Mouse (Mus musculus): ENCODE measurements around the gene Sdhaf1.
A peak's percentile ranks its signal among the peaks of the same experiment; 100 is the strongest.

Gene Sdhaf1

GRCm38 (mm10) chr7:30325364-30325763, 1.7 kb upstream of the Sdhaf1 start:
- DNase-seq (ENCODE audit: low read depth), result peak; percentile 86

DNA sequence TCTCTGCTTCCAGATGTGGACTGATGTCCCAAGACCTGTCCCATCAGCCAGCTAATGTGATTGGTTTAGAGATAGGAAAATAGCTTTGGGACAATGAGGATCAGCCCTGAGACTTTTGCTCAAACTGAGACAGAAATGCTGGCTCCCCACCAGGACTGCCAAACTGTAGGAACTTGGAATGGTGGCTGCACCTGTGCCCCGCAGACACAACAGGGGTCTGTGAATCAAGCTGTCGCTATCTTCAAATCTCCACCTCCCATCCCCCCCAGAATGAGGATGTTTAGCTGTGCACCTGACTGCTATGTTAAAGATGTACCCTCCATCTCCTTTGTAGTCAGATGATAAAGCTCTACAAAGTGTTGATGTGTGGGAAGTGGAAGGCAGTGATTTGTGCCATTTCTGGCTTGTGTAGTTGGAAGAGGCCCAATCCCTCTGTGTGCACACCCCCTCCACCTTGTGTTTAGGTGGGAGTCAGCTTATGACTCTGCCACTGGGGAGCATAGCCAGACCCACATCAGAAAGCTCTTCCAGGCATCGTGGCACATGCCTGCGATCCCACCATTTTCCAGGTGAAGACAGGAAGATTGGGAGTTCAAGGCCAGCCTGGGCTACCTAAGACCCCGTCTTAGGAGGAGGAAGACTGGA, 727 bp upstream of the Sdhaf1 start:
- no peak for DNase-seq (ENCODE audit: low read depth)

DNA sequence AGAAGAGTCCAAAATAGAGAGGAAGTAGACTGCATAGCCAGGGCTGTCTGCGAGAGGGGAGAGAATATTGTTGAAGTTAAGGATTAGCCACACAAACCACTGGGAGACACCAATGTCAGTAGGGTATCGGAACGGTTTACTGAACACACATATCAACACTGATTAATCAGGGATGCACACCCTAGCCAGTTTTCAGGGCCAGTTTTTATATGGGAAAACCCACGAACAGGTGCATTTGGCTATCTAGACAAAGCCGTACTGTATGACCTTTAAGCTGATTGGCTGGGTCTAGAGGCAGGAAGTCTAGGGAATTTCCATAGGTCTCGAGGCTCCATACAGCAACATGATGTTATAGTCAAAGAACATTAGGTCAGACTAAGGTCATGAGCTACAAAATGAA, 830 bp downstream of the Sdhaf1 start:
- peak; percentile 78 for DNase-seq (ENCODE audit: low read depth)

GRCm38 (mm10) chr7:30322285-30322667, 1.4 kb downstream of the Sdhaf1 start:
- DNase-seq (ENCODE audit: low read depth), result peak; percentile 98

GRCm38 (mm10) chr7:30321539-30322284, 2.0 kb downstream of the Sdhaf1 start, which contains the start of gene E130208F15Rik:
TSS of gene E130208F15Rik (plus strand) at chr7:30321740.
- peak; percentile 93 for DNase-seq (ENCODE audit: low read depth)

DNA sequence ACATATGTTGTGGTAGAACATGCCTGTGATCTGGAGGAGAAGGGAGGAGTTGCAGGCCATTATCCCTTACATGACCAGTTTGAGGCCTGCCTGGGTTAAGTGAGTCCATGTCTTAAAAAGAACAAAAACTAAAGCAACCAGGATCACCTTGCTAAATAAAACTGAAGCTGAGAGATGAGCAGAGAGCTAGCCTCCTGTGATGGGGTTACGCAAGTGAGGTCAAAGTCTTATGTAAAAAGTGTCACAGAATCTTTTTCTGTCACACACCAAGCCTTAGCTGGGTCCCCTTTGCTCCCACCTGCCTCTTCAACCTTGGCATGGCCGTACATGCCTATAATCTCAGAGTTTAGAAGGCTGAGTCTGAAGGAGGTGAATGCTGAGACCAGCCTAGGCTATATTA, 2.7 kb downstream of the Sdhaf1 start:
- no peak for DNase-seq (ENCODE audit: low read depth)

DNA sequence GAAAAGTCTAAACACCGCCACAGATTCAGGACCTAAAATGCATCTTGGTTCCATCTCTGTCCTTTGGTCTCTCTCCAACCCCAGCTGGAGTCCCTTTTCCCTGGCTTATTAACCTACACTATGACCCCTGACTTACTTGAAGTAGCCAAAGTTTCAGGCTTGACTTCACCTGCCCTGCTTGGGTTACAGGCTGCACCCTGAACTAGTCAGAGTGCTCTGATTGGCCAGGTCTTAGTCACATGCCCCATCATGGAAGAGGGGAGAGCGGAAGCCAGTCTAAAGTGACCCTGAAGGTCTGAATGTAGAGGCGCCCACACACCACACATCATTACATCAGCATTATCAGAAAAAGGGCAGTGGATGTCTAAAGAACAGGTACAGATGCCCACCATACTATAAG, 5.6 kb downstream of the Sdhaf1 start:
- DNase-seq (ENCODE audit: low read depth), result no peak

DNA sequence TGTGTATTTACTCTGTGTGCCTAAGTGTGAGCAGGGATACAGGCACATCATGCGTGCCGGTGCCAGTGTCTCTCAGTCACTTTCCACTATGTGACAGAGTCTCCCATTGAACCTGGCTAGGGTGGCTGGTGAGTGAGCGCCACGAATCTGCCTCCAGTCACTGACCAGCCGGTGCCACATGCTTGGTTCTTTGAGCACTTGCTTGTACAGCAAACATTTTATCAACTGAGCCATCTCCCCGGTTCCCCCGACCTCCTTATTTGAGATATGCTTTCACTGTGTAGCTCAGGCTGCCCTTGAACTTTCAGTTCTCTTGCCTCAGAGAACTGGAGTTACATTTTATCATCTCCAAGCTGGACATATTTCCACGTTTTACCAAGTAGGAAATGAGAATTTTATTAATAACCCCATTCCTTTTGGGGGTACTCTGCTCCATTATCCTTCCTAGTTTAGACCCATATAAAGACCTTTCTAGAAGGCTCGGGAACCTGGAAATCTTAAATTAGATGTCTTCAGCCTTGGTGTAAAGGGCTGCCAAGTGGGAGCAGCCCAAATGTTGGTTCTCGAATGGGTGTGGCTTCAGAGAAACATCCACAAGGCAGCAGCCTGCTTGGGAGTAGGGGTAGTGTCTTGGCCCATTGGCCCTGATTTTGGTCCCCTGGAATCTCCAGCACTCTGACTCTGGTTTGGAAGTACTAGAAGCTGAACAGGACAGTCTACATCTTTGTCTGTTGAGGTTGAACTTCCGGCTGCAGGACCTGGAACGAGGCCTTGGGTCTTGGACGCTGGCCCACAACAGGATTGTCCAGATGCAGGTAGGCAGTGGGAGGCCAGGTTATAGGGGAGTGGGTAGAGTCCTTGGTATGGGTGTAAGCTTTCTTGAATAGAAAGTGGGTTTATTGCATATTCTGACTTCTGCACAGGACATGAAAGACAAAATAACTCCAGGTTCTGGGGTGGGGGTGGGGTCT, 7.9 kb downstream of the Sdhaf1 start:
- no peak for DNase-seq (ENCODE audit: low read depth)

DNA sequence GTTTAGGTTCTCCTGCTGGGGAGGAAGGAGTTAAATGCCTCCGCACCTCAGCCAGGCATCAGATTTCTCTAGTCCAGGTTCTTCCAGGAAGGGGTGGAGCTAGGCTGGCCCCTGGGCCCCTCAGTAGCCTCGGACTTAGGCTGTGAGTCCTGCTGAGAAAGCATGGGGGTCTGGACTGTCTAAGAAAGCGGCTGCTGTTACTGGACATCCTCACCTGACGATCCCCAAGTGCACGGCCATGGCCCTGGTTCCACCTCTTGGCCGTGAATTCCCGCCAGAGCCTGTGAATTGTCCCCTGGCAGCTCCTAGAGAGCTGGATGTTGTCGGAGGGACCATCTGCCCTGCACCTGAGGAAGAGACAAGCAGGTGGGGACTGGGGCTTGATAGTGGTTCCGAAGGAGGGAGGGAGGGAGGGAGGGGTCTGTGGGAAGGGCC, 9.0 kb downstream of the Sdhaf1 start, which contains the start of gene Syne4:
Gene Syne4, plus strand, starts transcription at position 87 of the 435 bp plus-strand sequence.
- no peak for DNase-seq (ENCODE audit: low read depth)

DNA sequence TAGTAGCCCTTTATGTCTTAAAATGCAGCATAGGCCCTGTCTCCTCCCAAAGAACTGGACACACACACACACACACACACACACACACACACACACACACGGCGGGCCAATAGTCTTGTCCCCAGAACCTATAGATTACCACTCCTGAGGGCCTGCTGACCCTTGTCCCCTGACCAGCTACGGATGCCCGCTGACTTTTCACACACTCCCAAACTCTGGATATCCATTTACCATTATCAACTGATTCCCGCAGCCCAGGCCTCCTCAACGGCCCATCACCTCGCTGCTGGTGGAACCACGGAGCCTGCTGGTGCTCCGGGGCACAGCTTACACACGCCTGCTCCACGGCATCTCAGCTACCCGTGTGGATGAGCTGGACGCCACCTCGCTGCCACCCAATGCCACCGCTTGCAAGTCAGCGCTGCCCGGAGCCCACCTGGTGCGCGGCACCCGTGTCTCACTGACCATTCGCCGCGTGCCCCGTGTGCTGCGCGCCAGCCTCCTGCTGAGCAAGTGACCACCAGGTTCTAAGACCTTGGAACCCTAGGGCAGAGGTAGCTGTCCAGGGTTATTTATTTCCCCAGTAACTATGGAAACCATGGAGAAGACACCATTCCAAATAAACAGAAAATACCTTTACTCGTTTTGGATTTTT, 9.9 kb downstream of the Sdhaf1 start:
- DNase-seq (ENCODE audit: low read depth), result no peak

GRCm38 (mm10) chr7:30310136-30310535, 13.6 kb downstream of the Sdhaf1 start:
- DNase-seq (ENCODE audit: low read depth), result no peak

DNA sequence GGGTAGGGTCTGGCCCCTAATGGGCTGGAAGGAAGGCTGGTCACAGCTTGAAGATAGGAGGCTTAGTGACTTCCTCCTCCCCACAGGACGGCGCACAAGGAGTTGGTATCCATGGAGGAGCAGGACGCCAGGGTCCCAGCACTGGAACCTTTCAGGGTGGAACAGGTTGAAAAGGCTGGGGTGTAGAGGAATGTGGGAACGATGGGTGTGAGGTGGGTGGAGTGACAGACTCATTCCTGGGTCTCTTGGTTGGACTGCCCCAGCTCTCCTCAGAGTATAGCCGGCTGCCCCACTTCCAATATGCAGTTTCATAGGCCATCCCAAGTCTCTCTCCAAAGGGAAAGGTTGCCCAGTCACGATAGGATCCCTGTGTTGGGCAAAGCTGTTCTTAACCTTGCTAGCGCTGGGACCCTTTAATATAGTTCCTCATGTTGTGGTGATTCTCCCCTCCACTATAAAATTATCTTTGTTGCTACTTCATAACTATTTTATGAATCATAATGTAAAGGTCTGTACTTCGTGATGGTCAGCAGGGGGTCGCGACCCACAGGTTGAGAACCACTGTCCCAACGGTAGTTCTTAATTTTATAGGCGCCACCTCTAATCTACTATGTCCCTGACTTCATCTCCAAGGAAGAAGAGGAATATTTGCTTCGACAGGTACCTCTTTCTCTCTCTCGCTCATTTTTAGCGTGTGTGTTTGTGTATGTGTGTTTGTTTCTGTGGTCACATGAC, 14.1 kb downstream of the Sdhaf1 start:
- DNase-seq (ENCODE audit: low read depth), result no peak

DNA sequence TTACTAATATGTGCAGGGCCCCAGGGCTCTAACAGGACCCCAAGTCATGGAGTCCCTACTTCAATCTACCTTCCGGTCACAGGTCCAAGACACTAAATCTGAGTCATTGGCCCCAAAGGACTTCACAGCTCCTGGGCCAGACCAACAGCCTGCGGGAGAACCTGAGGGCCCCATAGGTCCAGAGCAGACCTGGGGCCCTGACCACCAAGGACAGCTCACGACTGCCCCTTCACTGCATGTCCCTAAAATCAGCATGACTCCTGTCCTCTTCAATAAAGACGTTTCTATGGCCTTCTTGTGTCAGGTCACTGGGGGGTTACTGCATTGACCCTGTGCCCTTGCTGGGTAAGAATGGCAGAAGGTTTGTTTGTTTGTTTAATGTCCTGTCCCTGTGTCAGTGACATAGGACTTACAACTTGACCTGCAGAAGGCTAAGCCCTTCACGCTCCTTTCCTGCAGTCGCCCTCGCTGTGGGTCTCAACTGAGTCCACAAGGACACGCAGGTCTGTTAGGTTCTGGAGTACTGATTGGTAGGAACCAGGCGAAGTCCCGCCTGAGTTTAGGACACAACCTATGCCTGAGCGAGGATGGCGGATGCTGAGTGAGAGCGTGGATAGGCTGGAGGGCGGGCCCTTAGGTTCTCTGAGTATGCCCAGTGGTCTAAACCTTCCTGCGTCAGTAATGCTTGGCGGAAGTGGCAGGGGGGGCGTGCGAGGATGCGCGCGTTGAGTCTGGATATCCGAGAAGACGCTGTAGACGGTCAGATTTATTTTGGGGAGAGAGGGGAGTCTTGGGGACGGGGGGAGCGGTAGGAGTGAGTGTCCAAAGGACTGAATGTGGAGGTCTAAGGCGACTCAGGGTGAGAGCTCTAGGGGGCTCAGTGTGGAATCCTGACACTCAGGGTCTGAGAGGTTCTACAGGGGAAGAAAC, 15.4 kb downstream of the Sdhaf1 start, which contains the start of gene Alkbh6:
Gene Alkbh6, plus strand, starts transcription at position 642 of the 930 bp plus-strand sequence.
- peak; percentile 98 for DNase-seq (ENCODE audit: low read depth)

DNA sequence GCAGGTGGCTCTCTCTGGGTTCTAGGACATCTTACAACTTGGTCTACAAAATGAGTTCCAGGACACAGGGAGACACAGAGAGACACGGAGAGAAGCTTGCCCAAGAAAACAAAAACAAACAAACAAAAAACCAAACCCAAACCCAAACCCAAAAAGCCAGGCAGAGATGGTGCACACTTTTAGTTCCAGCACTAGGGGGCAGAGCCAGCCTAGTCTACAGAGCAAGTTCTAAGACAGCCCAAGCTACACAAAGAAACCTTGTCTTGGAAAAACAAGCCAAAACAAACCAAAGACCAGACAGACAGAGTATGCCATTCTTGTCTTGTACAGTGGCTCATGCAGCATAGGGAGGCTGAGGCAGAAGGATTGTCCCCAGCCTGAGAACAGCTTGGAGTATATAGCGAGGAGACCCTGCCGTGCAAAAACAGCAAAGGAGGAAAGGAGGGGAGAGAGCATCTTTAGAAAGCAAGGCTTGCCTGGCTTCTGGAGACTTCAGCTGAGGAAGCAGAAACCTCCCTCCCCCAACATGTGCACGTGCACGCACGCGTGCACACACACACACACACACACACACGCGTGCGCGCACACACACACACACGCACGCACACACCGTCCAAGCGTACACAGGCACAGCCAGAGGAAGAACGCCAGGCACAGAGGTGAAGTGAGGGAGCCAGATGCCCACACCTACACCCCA, 17.5 kb downstream of the Sdhaf1 start:
- peak; percentile 66 for DNase-seq (ENCODE audit: low read depth)

GRCm38 (mm10) chr7:30300914-30301313, 22.8 kb downstream of the Sdhaf1 start:
- DNase-seq (ENCODE audit: low read depth), result peak; percentile 56

DNA sequence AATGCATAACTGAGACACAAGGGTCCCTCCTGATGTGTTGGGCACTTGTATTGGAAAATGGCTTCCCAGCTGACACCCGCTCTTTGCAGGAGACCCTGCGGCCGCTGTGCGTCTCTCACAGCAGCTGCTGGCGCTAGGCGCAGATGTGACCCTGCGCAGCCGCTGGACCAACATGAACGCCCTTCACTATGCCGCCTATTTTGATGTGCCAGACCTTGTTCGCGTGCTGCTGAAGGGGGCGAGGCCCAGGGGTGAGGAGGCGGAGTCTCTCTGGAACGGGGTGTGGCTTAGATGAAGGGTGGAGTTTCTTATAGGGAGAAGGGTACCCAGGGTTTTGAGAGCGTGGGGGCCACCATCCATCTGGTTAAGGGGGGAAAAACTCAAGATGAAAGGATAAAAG, 26.4 kb downstream of the Sdhaf1 start:
- DNase-seq (ENCODE audit: low read depth), result no peak

DNA sequence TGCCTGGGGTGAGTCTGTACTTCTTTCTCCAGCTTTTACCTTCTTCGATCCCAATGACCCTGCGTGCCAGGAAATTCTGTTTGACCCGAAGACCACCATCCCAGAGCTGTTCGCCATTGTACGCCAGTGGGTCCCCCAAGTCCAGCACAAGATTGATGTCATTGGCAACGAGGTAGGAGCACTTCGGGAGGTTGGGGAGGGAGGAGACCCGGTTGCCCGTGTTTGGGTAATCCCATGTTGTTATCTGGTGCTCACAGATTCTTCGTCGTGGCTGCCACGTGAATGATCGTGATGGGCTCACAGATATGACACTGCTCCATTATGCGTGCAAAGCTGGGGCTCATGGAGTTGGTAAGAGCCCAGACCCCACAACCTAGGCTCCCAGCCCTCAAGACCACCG, 26.9 kb downstream of the Sdhaf1 start:
- DNase-seq (ENCODE audit: low read depth), result no peak

DNA sequence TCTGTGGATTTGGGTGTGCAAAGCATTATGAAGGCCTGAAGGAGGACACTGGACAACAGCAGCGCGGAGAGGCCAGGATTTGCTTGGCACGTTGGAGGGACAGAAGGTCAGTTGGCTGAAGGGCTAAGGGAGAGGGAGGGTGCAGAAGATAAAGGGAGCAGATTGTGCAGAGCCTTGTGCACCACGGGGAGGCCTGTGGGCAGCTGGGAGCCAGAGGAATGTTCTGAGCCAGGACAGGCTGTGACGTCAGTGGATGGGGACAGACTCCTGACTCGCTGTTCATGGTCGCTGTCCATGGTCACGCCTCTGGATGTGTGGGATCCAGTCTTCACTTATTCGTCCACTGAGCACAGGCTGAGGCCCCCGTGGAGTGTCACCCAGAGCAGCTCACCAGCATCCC, 28.6 kb downstream of the Sdhaf1 start:
- peak; percentile 27 for DNase-seq (ENCODE audit: low read depth)

GRCm38 (mm10) chr7:30294296-30294695, 29.4 kb downstream of the Sdhaf1 start:
- DNase-seq (ENCODE audit: low read depth), result no peak
